Mouse (Mus musculus) brain, embryonic 14.5 days (tissue): Measurements from ENCODE around the gene Art5.

Source experiments
- CTCF ChIP-seq: fragments of 200-500 bp; IDR thresholded peaks from 2 replicates; pipeline ENCODE4 v1.5.1; 2012; ENCODE audit warnings: inconsistent platforms, mild to moderate bottlenecking, moderate library complexity, borderline replicate concordance; ENCODE audit not compliant: insufficient read depth, insufficient read length; ENCODE audit errors: extremely low read depth
- POLR2A ChIP-seq: fragments of 200-500 bp; IDR thresholded peaks from 2 replicates; pipeline ENCODE4 v1.6.1; 2012; ENCODE audit warnings: mild to moderate bottlenecking, inconsistent platforms, borderline replicate concordance; ENCODE audit not compliant: poor library complexity, insufficient read depth, insufficient read length, severe bottlenecking; ENCODE audit errors: extremely low read depth

- TF ChIP-seq POLR2A: no peak
- no peak for TF ChIP-seq CTCF
Measured at GRCm38 (mm10) chr7:102137898-102138297, 28.6 kb upstream of the Art5 start.
